Mouse (Mus musculus): ENCODE data around the gene Zcchc24. TPM values are rescaled to one million over a fixed set of nuclear protein-coding genes. Genes with fewer than 3 reads are reported as not detected.
"Not testable (repeated sequence)": the region's sequence is repeated elsewhere in the genome, so short reads cannot be mapped to it uniquely, and the experiment has no call there.

Gene Zcchc24
- 13.4 and 14.3 TPM in 2 replicates for polyA plus RNA-seq (2014; fragmentation: Nextera tagmentation; extraction: Ambion mirVana)

- no peaks in the 10 kb centered on the region for H3K9me3 ChIP-seq (ENCODE audit: control insufficient read depth, low read length)
- H3K27me3 ChIP-seq (ENCODE audit: control insufficient read depth, insufficient read depth, low read length) = no peaks in the 10 kb centered on the region
- no peaks in the 10 kb centered on the region for H3K36me3 ChIP-seq (ENCODE audit: control insufficient read depth, insufficient read depth, low read length)
- WGBS = 1% methylated on average over 55 of the region's 55 CpGs
- peaks cover 19% of the 10 kb centered on the region for H3K4me1 ChIP-seq (replicated peaks; ENCODE audit: control insufficient read depth, insufficient read depth, low read length)
- peak within 1 kb of the TSS; percentile 37 for H3K27ac ChIP-seq (ENCODE audit: low read depth, low read length)
- peak; percentile 89 for ATAC-seq (ENCODE audit: low FRiP score)
- H3K4me3 ChIP-seq (ENCODE audit: low read depth, low read length) = peak within 1 kb of the TSS; percentile 59
- peak; percentile 91 for DNase-seq (ENCODE audit: low spot score)
- peak within 1 kb of the TSS; percentile 62 for H3K9ac ChIP-seq (ENCODE audit: low read depth, low read length)
- peak within 1 kb of the TSS; percentile 97 for H3K4me2 ChIP-seq (replicated peaks; ENCODE audit: low read depth, low read length)
Measured at GRCm38 (mm10) chr14:25768915-25769625, at the start of gene Zcchc24. Gene Zcchc24 (minus strand): TSS chr14:25769039.

GRCm38 (mm10) chr14:25816416-25816815 is 47.6 kb upstream of the Zcchc24 start:
- ATAC-seq (ENCODE audit: low FRiP score) (no peak), DNase-seq (ENCODE audit: low spot score) (peak; percentile 72)
- H3K9me3 ChIP-seq (ENCODE audit: control insufficient read depth, low read length) = no peaks in the 10 kb centered on the region
- no peaks in the 10 kb centered on the region for H3K36me3 ChIP-seq (ENCODE audit: control insufficient read depth, insufficient read depth, low read length)
- H3K27me3 ChIP-seq (ENCODE audit: control insufficient read depth, insufficient read depth, low read length) = no peaks in the 10 kb centered on the region
- H3K4me1 ChIP-seq (replicated peaks; ENCODE audit: control insufficient read depth, insufficient read depth, low read length) = no peaks in the 10 kb centered on the region
- H3K27ac ChIP-seq (ENCODE audit: low read depth, low read length) = no peak overlapping the region
- H3K9ac ChIP-seq (ENCODE audit: low read depth, low read length) = no peak overlapping the region
- no peak overlapping the region for H3K4me3 ChIP-seq (ENCODE audit: low read depth, low read length)
- 11% methylated on average over 9 of the region's 9 CpGs for WGBS
- no peak overlapping the region for H3K4me2 ChIP-seq (replicated peaks; ENCODE audit: low read depth, low read length)

- no peaks in the 10 kb centered on the region for H3K36me3 ChIP-seq (ENCODE audit: control insufficient read depth, insufficient read depth, low read length)
- H3K4me3 ChIP-seq (ENCODE audit: low read depth, low read length) = no peak overlapping the region
- no peak overlapping the region for H3K4me2 ChIP-seq (replicated peaks; ENCODE audit: low read depth, low read length)
- DNase-seq (ENCODE audit: low spot score) = no peak
- no peak for ATAC-seq (ENCODE audit: low FRiP score)
- H3K9me3 ChIP-seq (ENCODE audit: control insufficient read depth, low read length) = no peaks in the 10 kb centered on the region
- no peaks in the 10 kb centered on the region for H3K27me3 ChIP-seq (ENCODE audit: control insufficient read depth, insufficient read depth, low read length)
- no peak overlapping the region for H3K9ac ChIP-seq (ENCODE audit: low read depth, low read length)
- no peak overlapping the region for H3K27ac ChIP-seq (ENCODE audit: low read depth, low read length)
- no peaks in the 10 kb centered on the region for H3K4me1 ChIP-seq (replicated peaks; ENCODE audit: control insufficient read depth, insufficient read depth, low read length)
Measured at GRCm38 (mm10) chr14:25814140-25814539, 45.3 kb upstream of the Zcchc24 start.

- not testable (repeated sequence) for H3K4me3 ChIP-seq (ENCODE audit: low read depth, low read length); H3K36me3 ChIP-seq (ENCODE audit: control insufficient read depth, insufficient read depth, low read length); H3K27me3 ChIP-seq (ENCODE audit: control insufficient read depth, insufficient read depth, low read length); H3K27ac ChIP-seq (ENCODE audit: low read depth, low read length); DNase-seq (ENCODE audit: low spot score); ATAC-seq (ENCODE audit: low FRiP score); H3K4me2 ChIP-seq (replicated peaks; ENCODE audit: low read depth, low read length); H3K4me1 ChIP-seq (replicated peaks; ENCODE audit: control insufficient read depth, insufficient read depth, low read length); H3K9ac ChIP-seq (ENCODE audit: low read depth, low read length); H3K9me3 ChIP-seq (ENCODE audit: control insufficient read depth, low read length)
- 61% methylated on average over 1 of the region's 1 CpGs for WGBS
Measured at GRCm38 (mm10) chr14:25811026-25811425, 42.2 kb upstream of the Zcchc24 start.

GRCm38 (mm10) chr14:25806561-25806960 is 37.7 kb upstream of the Zcchc24 start:
- H3K4me3 ChIP-seq (ENCODE audit: low read depth, low read length) = no peak overlapping the region

GRCm38 (mm10) chr14:25805871-25806270 is 37.0 kb upstream of the Zcchc24 start:
- 70% methylated on average over 7 of the region's 7 CpGs for WGBS
- DNase-seq (ENCODE audit: low spot score) = no peak
- no peak for ATAC-seq (ENCODE audit: low FRiP score)
- H3K9me3 ChIP-seq (ENCODE audit: control insufficient read depth, low read length) = no peaks in the 10 kb centered on the region
- H3K9ac ChIP-seq (ENCODE audit: low read depth, low read length) = no peak overlapping the region
- H3K36me3 ChIP-seq (ENCODE audit: control insufficient read depth, insufficient read depth, low read length) = no peaks in the 10 kb centered on the region
- no peaks in the 10 kb centered on the region for H3K27me3 ChIP-seq (ENCODE audit: control insufficient read depth, insufficient read depth, low read length)
- no peak overlapping the region for H3K27ac ChIP-seq (ENCODE audit: low read depth, low read length)
- no peak overlapping the region for H3K4me3 ChIP-seq (ENCODE audit: low read depth, low read length)
- H3K4me1 ChIP-seq (replicated peaks; ENCODE audit: control insufficient read depth, insufficient read depth, low read length) = no peaks in the 10 kb centered on the region
- H3K4me2 ChIP-seq (replicated peaks; ENCODE audit: low read depth, low read length) = no peak overlapping the region

More at GRCm38 (mm10) chr14:25806561-25806960, 37.7 kb upstream of the Zcchc24 start:
- Histone ChIP-seq H3K4me1 (replicated peaks; ENCODE audit: control insufficient read depth, insufficient read depth, low read length) (no peaks in the 10 kb centered on the region), H3K36me3 (ENCODE audit: control insufficient read depth, insufficient read depth, low read length) (no peaks in the 10 kb centered on the region), H3K9me3 (ENCODE audit: control insufficient read depth, low read length) (no peaks in the 10 kb centered on the region), H3K27me3 (ENCODE audit: control insufficient read depth, insufficient read depth, low read length) (no peaks in the 10 kb centered on the region), H3K9ac (ENCODE audit: low read depth, low read length) (no peak overlapping the region), H3K27ac (ENCODE audit: low read depth, low read length) (no peak overlapping the region), H3K4me2 (replicated peaks; ENCODE audit: low read depth, low read length) (no peak overlapping the region)
- WGBS = 90% methylated on average over 7 of the region's 7 CpGs
- DNase-seq (ENCODE audit: low spot score) = no peak
- ATAC-seq (ENCODE audit: low FRiP score) = no peak

- 40% methylated on average over 3 of the region's 3 CpGs for WGBS
- no peak overlapping the region for H3K27ac ChIP-seq (ENCODE audit: low read depth, low read length)
Measured at GRCm38 (mm10) chr14:25803246-25803809, 34.5 kb upstream of the Zcchc24 start.

GRCm38 (mm10) chr14:25802511-25802910 is 33.7 kb upstream of the Zcchc24 start:
- H3K36me3 ChIP-seq (ENCODE audit: control insufficient read depth, insufficient read depth, low read length) = no peaks in the 10 kb centered on the region
- DNase-seq (ENCODE audit: low spot score) = no peak
- no peak for ATAC-seq (ENCODE audit: low FRiP score)
- H3K27ac ChIP-seq (ENCODE audit: low read depth, low read length) = no peak overlapping the region
- no peaks in the 10 kb centered on the region for H3K9me3 ChIP-seq (ENCODE audit: control insufficient read depth, low read length)
- no peak overlapping the region for H3K9ac ChIP-seq (ENCODE audit: low read depth, low read length)
- H3K4me3 ChIP-seq (ENCODE audit: low read depth, low read length) = no peak overlapping the region
- 0 out of 2 replicates have a peak, but pooled peaks cover 2% of the 10 kb centered on the region for H3K27me3 ChIP-seq (ENCODE audit: control insufficient read depth, insufficient read depth, low read length)
- H3K4me2 ChIP-seq (replicated peaks; ENCODE audit: low read depth, low read length) = no peak overlapping the region
- no peaks in the 10 kb centered on the region for H3K4me1 ChIP-seq (replicated peaks; ENCODE audit: control insufficient read depth, insufficient read depth, low read length)

More at GRCm38 (mm10) chr14:25803246-25803809, 34.5 kb upstream of the Zcchc24 start:
- Histone ChIP-seq H3K9me3 (ENCODE audit: control insufficient read depth, low read length) (no peaks in the 10 kb centered on the region), H3K4me1 (replicated peaks; ENCODE audit: control insufficient read depth, insufficient read depth, low read length) (no peaks in the 10 kb centered on the region), H3K27me3 (ENCODE audit: control insufficient read depth, insufficient read depth, low read length) (0 out of 2 replicates have a peak, but pooled peaks cover 2% of the 10 kb centered on the region), H3K4me2 (replicated peaks; ENCODE audit: low read depth, low read length) (no peak overlapping the region), H3K36me3 (ENCODE audit: control insufficient read depth, insufficient read depth, low read length) (no peaks in the 10 kb centered on the region), H3K9ac (ENCODE audit: low read depth, low read length) (no peak overlapping the region), H3K4me3 (ENCODE audit: low read depth, low read length) (no peak overlapping the region)
- no peak for DNase-seq (ENCODE audit: low spot score)
- ATAC-seq (ENCODE audit: low FRiP score) = no peak

Data from hindbrain, embryonic 11.5 days (tissue).